9 mouse cellular contexts compared by ENCODE assay signal in the genomic region with DNA sequence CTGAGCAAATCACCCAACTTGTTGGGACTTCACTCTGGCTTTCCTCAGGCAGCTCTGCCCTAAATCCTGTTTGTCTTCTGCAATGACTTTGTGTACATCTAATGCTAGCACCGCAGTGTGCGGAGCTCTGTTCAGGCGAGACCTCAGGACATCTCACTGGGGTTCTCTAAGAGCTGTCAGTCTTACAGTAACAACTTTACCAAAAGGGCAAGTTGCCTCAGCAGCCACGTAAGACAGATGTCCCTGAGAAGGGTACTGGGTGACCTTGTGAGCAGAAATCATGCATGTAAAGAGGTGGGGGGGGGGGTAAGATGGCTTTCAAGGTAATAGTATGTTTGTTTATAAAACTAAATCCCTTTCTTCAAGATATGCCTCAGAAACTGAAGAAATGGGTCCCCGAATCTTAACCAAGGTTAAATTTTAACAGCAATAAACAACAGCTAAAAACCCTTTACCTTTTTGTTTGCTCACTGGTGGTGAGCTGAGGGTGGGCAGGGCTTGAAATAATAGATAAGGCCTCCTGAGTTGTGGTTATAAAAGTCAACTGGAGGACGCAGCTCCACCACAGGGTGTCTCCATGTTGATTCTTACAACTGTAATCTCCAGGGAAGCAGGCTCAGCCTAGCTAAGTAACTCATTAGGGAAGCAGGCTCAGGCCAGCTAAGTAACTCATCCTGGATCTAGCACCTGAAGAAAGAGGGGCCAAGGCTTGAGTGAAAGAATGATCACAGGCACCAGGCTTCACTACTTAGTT. TPM values are rescaled to one million over a fixed set of nuclear protein-coding genes. Genes with fewer than 3 reads are reported as not detected.
DNase-seq lines count a peak whose midpoint lies in the region; ATAC-seq and TF ChIP-seq lines count a peak whose summit lies in the region.
"Had no signal": no experiment of that assay in that cellular context is flagged by ENCODE, and none has a peak within 500 bp of the region (broad histone marks: within the 10 kb centered on the region; RNA-seq: fewer than 3 reads in every experiment).

No protein-coding gene starts in this region.

- ATAC-seq in G1E (ENCODE audit: extremely low read depth, insufficient number of reproducible peaks, low FRiP score, poor library complexity, severe bottlenecking), result peak; percentile 29; the same call in 1 of the 2 replicates
- no peak for ATAC-seq in limb, embryonic 13.5 days (ENCODE audit: low FRiP score, low read depth)

- WGBS in limb, embryonic 13.5 days, result 78% methylated on average over 6 of the region's 6 CpGs

- H3K36me3 ChIP-seq in G1E (replicated peaks), result no peaks in the 10 kb centered on the region
- peaks cover 17% of the 10 kb centered on the region for H3K36me3 ChIP-seq in limb, embryonic 13.5 days

- no peak overlapping the region for H3K4me2 ChIP-seq in limb, embryonic 13.5 days (replicated peaks)

- no peak overlapping the region for H3K4me3 ChIP-seq in G1E (ENCODE audit: low read depth, low read length)
- H3K4me3 ChIP-seq in limb, embryonic 13.5 days, result no peak overlapping the region

- TF ChIP-seq CTCF in G1E (IDR thresholded peaks at IDR 0.05; ENCODE audit: low read depth, low read length), result no peak

- no peaks in the 10 kb centered on the region for H3K9me3 ChIP-seq in G1E (replicated peaks)
- H3K9me3 ChIP-seq in limb, embryonic 13.5 days, result no peaks in the 10 kb centered on the region

- DNase-seq in kidney, adult 9 months, result peak; percentile 24
- no peak for DNase-seq in kidney, postnatal 10 days
- DNase-seq in 416B (ENCODE audit: low read depth), result peak; percentile 71
- DNase-seq in G1E (ENCODE audit: low spot score), result peak; percentile 45
- no peak for DNase-seq in urinary bladder, adult 2 months (ENCODE audit: low spot score)
- no peak for DNase-seq in urinary bladder, postnatal 4 days (ENCODE audit: low spot score in 2 of 2)
- DNase-seq: cerebellum, adult 11 months; right cerebral cortex, postnatal 25 days had no signal

- H3K27ac ChIP-seq in limb, embryonic 13.5 days, result no peak overlapping the region

- H3K27me3 ChIP-seq in G1E (ENCODE audit: insufficient read depth, low read length), result peaks cover 17% of the 10 kb centered on the region
- no peaks in the 10 kb centered on the region for H3K27me3 ChIP-seq in limb, embryonic 13.5 days

- H3K9ac ChIP-seq in limb, embryonic 13.5 days, result 0 out of 2 replicates have a peak overlapping the region, but pooled peaks have one; percentile 26

- peaks cover 33% of the 10 kb centered on the region for H3K4me1 ChIP-seq in G1E (ENCODE audit: insufficient read depth, low read depth, low read length)
- peaks cover 38% of the 10 kb centered on the region for H3K4me1 ChIP-seq in limb, embryonic 13.5 days

RNA-seq across cellular contexts. Expression of gene Smad1, which starts 38.4 kb away (rescaled TPM):
- total RNA-seq in G1E (2014; fragmentation: Nextera tagmentation) (2.0 and 2.9 TPM in 2 replicates), G1E (2017) (1.2 and 2.1 TPM in 2 replicates)
- polyA plus RNA-seq in G1E (2012), result 1.5 and 2.0 TPM in 2 replicates
- 48.2 and 49.4 TPM in 2 replicates for polyA plus RNA-seq in limb, embryonic 13.5 days (2015; fragmentation: Nextera tagmentation; extraction: Ambion mirVana)
- polyA plus RNA-seq in urinary bladder, adult 2 months (2012; rRNA removed), result 32.6 and 35.6 TPM in 2 replicates

Comparison
In these comparisons a context has a peak if more than half of its experiments do, and no peak if none do; other contexts are left out.
1. DNase-seq: peak in kidney, adult 9 months (single experiment), 416B (single experiment) and G1E (single experiment); none in kidney, postnatal 10 days (single experiment), urinary bladder, adult 2 months (single experiment) and urinary bladder, postnatal 4 days (0 of 2).
2. RNA of gene Smad1, which starts 38.4 kb away (polyA plus RNA-seq): 48.2 to 49.4 TPM in limb, embryonic 13.5 days and 32.6 to 35.6 TPM in urinary bladder, adult 2 months; 1.5 to 2.0 TPM in G1E; every median in the first group is over 10 times any median in the second.